Mouse (Mus musculus) heart, embryonic 16.5 days (tissue): ENCODE measurements around the gene Tmem151a. TPM values are rescaled to one million over a fixed set of nuclear protein-coding genes. Genes with fewer than 3 reads are reported as not detected.
A peak's percentile ranks its signal among the peaks of the same experiment; 100 is the strongest.

ENCODE experiments used
- ATAC-seq: fragments of 200-750 bp; cut with Nextera tagmentation; replicated peaks from 2 replicates; pipeline ENCODE4 v1.8.0; 2017; ENCODE audit warnings: moderate number of reproducible peaks; ENCODE audit not compliant: insufficient read depth, low FRiP score; ENCODE audit errors: extremely low read depth
- H3K27ac ChIP-seq: fragments of 300-500 bp; sonication (generic); 2 replicates; pipeline ENCODE4 v1.5.1; 2014; ENCODE audit warnings: mild to moderate bottlenecking, low read length, control low read depth, moderate library complexity
- H3K27me3 ChIP-seq: fragments of 300-500 bp; sonication (generic); 2 replicates; pipeline ENCODE4 v1.6.1; 2014; ENCODE audit warnings: low read length, mixed read lengths; ENCODE audit not compliant: control insufficient read depth, insufficient read depth
- H3K36me3 ChIP-seq: fragments of 300-500 bp; sonication (generic); 2 replicates; pipeline ENCODE4 v1.6.1; 2014; ENCODE audit not compliant: control insufficient read depth, insufficient read depth
- H3K4me1 ChIP-seq: fragments of 300-500 bp; sonication (generic); 2 replicates; pipeline ENCODE4 v1.6.1; 2014; ENCODE audit warnings: low read length, mixed read lengths; ENCODE audit not compliant: control insufficient read depth, insufficient read depth
- H3K4me2 ChIP-seq: fragments of 300-500 bp; sonication (generic); 2 replicates; pipeline ENCODE4 v1.6.1; 2014; ENCODE audit warnings: low read depth, mild to moderate bottlenecking, control low read depth, low read length
- H3K4me3 ChIP-seq: fragments of 300-500 bp; sonication (generic); 2 replicates; pipeline ENCODE4 v1.5.1; 2014; ENCODE audit warnings: mild to moderate bottlenecking, control low read depth, low read length
- H3K9ac ChIP-seq: fragments of 300-500 bp; sonication (generic); 2 replicates; pipeline ENCODE4 v1.6.1; 2014; ENCODE audit warnings: low read length, control low read depth
- H3K9me3 ChIP-seq: fragments of 300-500 bp; sonication (generic); replicated peaks from 2 replicates; pipeline ENCODE4 v1.6.1; 2016; ENCODE audit warnings: low read length; ENCODE audit not compliant: control insufficient read depth
- WGBS: fragments of 180-500 bp; shearing (Covaris S2); extraction: QIAGEN DNeasy Blood & Tissue Kit; methylation state at CpG from one replicate; pipeline ENCODE4 v1.1.7; 2014; 5-methylcytosine and 5-hydroxymethylcytosine counted together
- polyA plus RNA-seq: library from polyadenylated mRNA; unstranded; fragments of >200 nt; fragmentation: Nextera tagmentation; extraction: Ambion mirVana; gene quantifications from 2 replicates; pipeline ENCODE4 v1.2.1, GENCODE M21; 2015

The Tmem151a gene
- polyA plus RNA-seq, 1 experiment from 2014 or later: 4.6 TPM

GRCm38 (mm10) chr19:5071545-5072369 is 13.6 kb downstream of the Tmem151a start:
- Histone ChIP-seq H3K4me1 (peaks cover 23% of the 10 kb centered on the region), H3K4me2 (peak overlapping the region; percentile 65), H3K27ac (peak overlapping the region; percentile 43), H3K9ac (peak overlapping the region; percentile 69), H3K27me3 (peaks cover 22% of the 10 kb centered on the region), H3K4me3 (peak overlapping the region; percentile 59), H3K36me3 (no peaks in the 10 kb centered on the region), H3K9me3 (no peaks in the 10 kb centered on the region)
- 3% methylated on average over 40 of the region's 40 CpGs for WGBS
- ATAC-seq: peak; percentile 75

GRCm38 (mm10) chr19:5071077-5071476 is 14.3 kb downstream of the Tmem151a start:
- peak overlapping the region; percentile 65 for H3K4me2 ChIP-seq
- H3K36me3 ChIP-seq: no peaks in the 10 kb centered on the region
- WGBS: 23% methylated on average over 11 of the region's 11 CpGs
- H3K4me1 ChIP-seq: peaks cover 24% of the 10 kb centered on the region
- H3K9me3 ChIP-seq: no peaks in the 10 kb centered on the region
- H3K9ac ChIP-seq: peak overlapping the region; percentile 69
- ATAC-seq: no peak
- H3K27ac ChIP-seq: peak overlapping the region; percentile 43
- H3K4me3 ChIP-seq: peak overlapping the region; percentile 59
- peaks cover 22% of the 10 kb centered on the region for H3K27me3 ChIP-seq

- ATAC-seq: no peak
- 77% methylated on average over 7 of the region's 7 CpGs for WGBS
- peaks cover 24% of the 10 kb centered on the region for H3K4me1 ChIP-seq
- H3K9ac ChIP-seq: no peak overlapping the region
- H3K36me3 ChIP-seq: no peaks in the 10 kb centered on the region
- peaks cover 22% of the 10 kb centered on the region for H3K27me3 ChIP-seq
- peak overlapping the region; percentile 95 for H3K4me2 ChIP-seq
- H3K9me3 ChIP-seq: no peaks in the 10 kb centered on the region
- H3K4me3 ChIP-seq: no peak overlapping the region
- H3K27ac ChIP-seq: no peak overlapping the region
Measured at GRCm38 (mm10) chr19:5069978-5070377, 15.4 kb downstream of the Tmem151a start.

GRCm38 (mm10) chr19:5069486-5069885 is 15.8 kb downstream of the Tmem151a start:
- Histone ChIP-seq H3K4me2 (peak overlapping the region; percentile 95), H3K4me1 (peaks cover 24% of the 10 kb centered on the region), H3K4me3 (peak overlapping the region; percentile 59), H3K36me3 (no peaks in the 10 kb centered on the region), H3K9me3 (no peaks in the 10 kb centered on the region), H3K27me3 (peaks cover 22% of the 10 kb centered on the region), H3K27ac (no peak overlapping the region), H3K9ac (no peak overlapping the region)
- WGBS: 79% methylated on average over 5 of the region's 5 CpGs
- ATAC-seq: no peak

GRCm38 (mm10) chr19:5068570-5069234 is 16.6 kb downstream of the Tmem151a start:
- Histone ChIP-seq H3K4me2 (peak overlapping the region; percentile 95), H3K27ac (no peak overlapping the region), H3K27me3 (peaks cover 14% of the 10 kb centered on the region), H3K4me3 (peak overlapping the region; percentile 59), H3K9ac (peak overlapping the region; percentile 81), H3K36me3 (no peaks in the 10 kb centered on the region), H3K4me1 (peaks cover 24% of the 10 kb centered on the region), H3K9me3 (no peaks in the 10 kb centered on the region)
- WGBS: 36% methylated on average over 20 of the region's 21 CpGs
- no peak for ATAC-seq

- Histone ChIP-seq H3K9ac (peak within 1 kb of the TSS; percentile 81), H3K4me2 (peak within 1 kb of the TSS; percentile 95), H3K4me1 (peaks cover 24% of the 10 kb centered on the region), H3K36me3 (no peaks in the 10 kb centered on the region), H3K27me3 (peaks cover 14% of the 10 kb centered on the region; the same call in 1 of the 2 replicates), H3K4me3 (peak within 1 kb of the TSS; percentile 59), H3K9me3 (no peaks in the 10 kb centered on the region), H3K27ac (peak within 1 kb of the TSS; percentile 56)
- ATAC-seq: peak; percentile 72
- 3% methylated on average over 52 of the region's 56 CpGs for WGBS
Measured at GRCm38 (mm10) chr19:5067867-5068569, 17.3 kb downstream of the Tmem151a start, which contains the start of gene Cd248. TSS of gene Cd248 (plus strand) at chr19:5068078.

- H3K36me3 ChIP-seq: no peaks in the 10 kb centered on the region
- peak overlapping the region; percentile 81 for H3K9ac ChIP-seq
- H3K27me3 ChIP-seq: peaks cover 14% of the 10 kb centered on the region; the same call in 1 of the 2 replicates
- peaks cover 21% of the 10 kb centered on the region for H3K4me1 ChIP-seq
- H3K4me2 ChIP-seq: peak overlapping the region; percentile 95
- peak overlapping the region; percentile 56 for H3K27ac ChIP-seq
- WGBS: 8% methylated on average over 15 of the region's 15 CpGs
- H3K4me3 ChIP-seq: peak overlapping the region; percentile 59
- H3K9me3 ChIP-seq: no peaks in the 10 kb centered on the region
- ATAC-seq: 0 out of 2 replicates have a peak, but pooled peaks have one; percentile 9
Measured at GRCm38 (mm10) chr19:5067040-5067799, 18.1 kb downstream of the Tmem151a start.

- H3K36me3 ChIP-seq: no peaks in the 10 kb centered on the region
- H3K4me2 ChIP-seq: no peak overlapping the region
- ATAC-seq: no peak
- H3K27ac ChIP-seq: no peak overlapping the region
- no peaks in the 10 kb centered on the region for H3K9me3 ChIP-seq
- 48% methylated on average over 7 of the region's 7 CpGs for WGBS
- H3K9ac ChIP-seq: no peak overlapping the region
- H3K27me3 ChIP-seq: peaks cover 14% of the 10 kb centered on the region; the same call in 1 of the 2 replicates
- no peak overlapping the region for H3K4me3 ChIP-seq
- peaks cover 23% of the 10 kb centered on the region for H3K4me1 ChIP-seq
Measured at GRCm38 (mm10) chr19:5065104-5065503, 20.2 kb downstream of the Tmem151a start.
